Mouse (Mus musculus) stomach, postnatal 0 days (tissue): ENCODE measurements at regions not wholly inside any gene's neighbourhood (a gene's known extent, or its start where the extent isn't known, plus 50 kb on each side); places are given as distances from the start of the nearest gene placed in this dataset.

Experiments used
- CTCF ChIP-seq: IDR thresholded peaks from 2 replicates; pipeline ENCODE4 v1.5.1; 2016; ENCODE audit warnings: antibody characterized with exemption, low read depth, mild to moderate bottlenecking, moderate library complexity
- EP300 ChIP-seq: optimal IDR thresholded peaks from 2 replicates; pipeline ENCODE3; 2016; ENCODE audit warnings: antibody characterized with exemption

DNA sequence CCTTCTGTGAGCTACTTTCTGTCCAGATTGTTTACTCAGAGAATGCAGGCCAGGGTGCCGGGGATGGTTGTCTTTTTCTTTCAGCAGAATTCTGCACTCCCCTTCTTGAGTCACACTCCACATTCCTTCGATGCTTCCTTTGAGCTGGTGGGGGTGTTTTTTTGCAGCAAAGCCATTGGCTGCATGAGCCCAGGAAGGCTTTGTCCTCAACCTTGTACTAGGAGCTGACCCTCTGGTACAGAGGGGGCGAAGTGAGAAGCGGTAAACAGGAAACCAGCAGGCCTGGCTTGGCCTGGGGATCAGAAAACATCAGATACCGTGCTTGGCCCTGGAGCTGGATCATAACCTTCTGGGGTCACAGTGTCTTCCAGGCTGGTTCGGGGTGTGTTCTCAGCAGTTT, 169.9 kb downstream of the Chic2 start:
- TF ChIP-seq CTCF (no peak), EP300 (no peak)
